Mouse (Mus musculus) lung, postnatal 0 days (tissue): ENCODE measurements at regions not wholly inside any gene's neighbourhood (a gene's known extent, or its start where the extent isn't known, plus 50 kb on each side); places are given as distances from the start of the nearest gene placed in this dataset.

Source experiments
- CTCF ChIP-seq: IDR thresholded peaks from 2 replicates; pipeline ENCODE4 v1.5.1; 2016; ENCODE audit warnings: antibody characterized with exemption, mild to moderate bottlenecking
- EP300 ChIP-seq: IDR thresholded peaks from 2 replicates; pipeline ENCODE4 v1.6.1; 2016; ENCODE audit warnings: antibody characterized with exemption, mild to moderate bottlenecking, control low read depth

GRCm38 (mm10) chr1:160843671-160844070, 50.7 kb upstream of the Rabgap1l start:
- TF ChIP-seq CTCF (0 out of 2 replicates have a peak, but pooled peaks have one; percentile 8), EP300 (no peak)
